Mouse (Mus musculus) adrenal gland (tissue): Measurements from ENCODE around the gene Epn3.

ENCODE experiments used
- intact Hi-C: fragments of 180-260 bp; cut with DNase I; formaldehyde crosslinking; loops from one replicate; pipeline ENCODE4 v1.15.1; 2025

The Epn3 gene

DNA sequence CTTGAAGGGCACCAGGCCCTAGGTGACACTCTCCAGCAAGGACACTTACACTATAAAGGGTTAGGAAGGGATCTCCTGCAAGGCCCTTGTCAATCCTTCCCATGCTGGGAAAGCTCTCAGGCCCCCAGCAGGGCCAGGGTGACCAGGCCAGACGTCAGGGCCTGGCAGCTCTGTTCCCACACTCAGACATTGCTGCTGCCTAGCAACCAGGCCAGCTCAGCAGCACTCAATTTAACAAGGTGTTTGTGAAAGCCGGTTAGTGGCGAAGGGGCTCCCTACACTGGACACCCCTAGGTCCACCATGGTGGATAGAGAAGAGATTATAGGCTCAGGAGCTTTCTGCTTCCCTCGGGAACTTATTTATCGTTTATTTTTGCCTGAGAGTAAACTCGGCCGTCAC, 58.7 kb downstream of the Epn3 start:
- intact Hi-C loops, result no loop called here

DNA sequence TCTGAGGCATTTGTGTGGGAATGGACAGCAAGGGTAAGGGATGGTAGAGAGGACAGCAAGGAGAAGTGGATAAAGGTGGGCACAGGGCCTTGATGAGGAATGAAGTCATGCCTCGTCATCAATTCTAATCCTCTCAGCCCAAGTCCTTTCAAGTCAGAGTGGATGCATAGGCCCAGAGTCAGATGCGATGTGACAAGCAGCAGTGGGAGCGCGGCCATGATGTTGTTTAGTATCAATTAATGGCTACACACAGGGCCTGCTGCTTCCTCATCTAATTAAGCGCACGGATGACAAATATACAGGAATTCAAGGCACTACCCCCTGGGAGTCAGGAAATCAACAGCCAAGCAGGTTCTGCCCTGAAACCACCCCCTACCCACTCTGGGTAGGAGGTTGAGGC, 59.4 kb downstream of the Epn3 start:
- intact Hi-C loops, result no loop called here
